ENCODE assay signal across 11 mouse cellular contexts in genomic region chr7:25273259-25274241, GRCm38 (mm10). TPM values are rescaled to one million over a fixed set of nuclear protein-coding genes. Genes with fewer than 3 reads are reported as not detected.
DNase-seq lines count a peak whose midpoint lies in the region; ATAC-seq and TF ChIP-seq lines count a peak whose summit lies in the region.
"Had no signal": no experiment of that assay in that cellular context is flagged by ENCODE, and none has a peak within 500 bp of the region (broad histone marks: within the 10 kb centered on the region; RNA-seq: fewer than 3 reads in every experiment).

No protein-coding gene starts in this region.

- 92% methylated on average over 22 of the region's 22 CpGs for WGBS in midbrain, embryonic 13.5 days
- 93% methylated on average over 22 of the region's 22 CpGs for WGBS in midbrain, postnatal 0 days
- WGBS in heart, embryonic 14.5 days, result 82% methylated on average over 22 of the region's 22 CpGs

- DNase-seq in cerebellum, adult 9-10 months, result peak; percentile 57
- DNase-seq in cerebellum, postnatal 36 days, result no peak
- DNase-seq in midbrain, postnatal 0 days (ENCODE audit: low spot score), result no peak
- DNase-seq in left cerebral cortex, adult 18-20 months (ENCODE audit: low spot score in 2 of 2), result no peak
- no peak for DNase-seq in retina, embryonic 14.5 days (ENCODE audit: low spot score)
- DNase-seq: kidney, adult 9 months had no signal

- H3K36me3 ChIP-seq in midbrain, embryonic 13.5 days, result peaks cover 43% of the 10 kb centered on the region
- H3K36me3 ChIP-seq in midbrain, postnatal 0 days (ENCODE audit: insufficient read depth, low read length), result peaks cover 45% of the 10 kb centered on the region
- H3K36me3 ChIP-seq in heart, embryonic 14.5 days (ENCODE audit: control insufficient read depth, insufficient read depth, low read length), result peaks cover 40% of the 10 kb centered on the region

- H3K27me3 ChIP-seq in midbrain, embryonic 13.5 days, result no peaks in the 10 kb centered on the region
- H3K27me3 ChIP-seq in midbrain, postnatal 0 days (ENCODE audit: insufficient read depth, low read length), result no peaks in the 10 kb centered on the region
- no peaks in the 10 kb centered on the region for H3K27me3 ChIP-seq in heart, embryonic 14.5 days (ENCODE audit: control insufficient read depth, insufficient read depth, low read length)

- no peak overlapping the region for H3K4me2 ChIP-seq in midbrain, embryonic 13.5 days (replicated peaks)
- no peak overlapping the region for H3K4me2 ChIP-seq in midbrain, postnatal 0 days (ENCODE audit: low read depth, low read length, poor library complexity, severe bottlenecking)
- H3K4me2 ChIP-seq in heart, embryonic 14.5 days (ENCODE audit: low read length), result no peak overlapping the region

- no peak overlapping the region for H3K4me3 ChIP-seq in midbrain, embryonic 13.5 days (replicated peaks)
- H3K4me3 ChIP-seq in midbrain, postnatal 0 days (ENCODE audit: low read depth, low read length), result no peak overlapping the region
- no peak overlapping the region for H3K4me3 ChIP-seq in heart, embryonic 14.5 days (ENCODE audit: control insufficient read depth in 1 of 2, insufficient read depth in 1 of 2, low read depth in 1 of 2, low read length in 2 of 2)

- no peak overlapping the region for H3K27ac ChIP-seq in midbrain, embryonic 13.5 days
- no peak overlapping the region for H3K27ac ChIP-seq in midbrain, postnatal 0 days (ENCODE audit: low read depth, low read length)
- no peak overlapping the region for H3K27ac ChIP-seq in heart, embryonic 14.5 days (replicated peaks in 1 of 2; ENCODE audit: control insufficient read depth in 1 of 2, insufficient read depth in 1 of 2, low read depth in 2 of 2, low read length in 2 of 2)

- H3K9ac ChIP-seq in midbrain, embryonic 13.5 days (replicated peaks), result peak overlapping the region; percentile 44
- no peak overlapping the region for H3K9ac ChIP-seq in midbrain, postnatal 0 days (replicated peaks; ENCODE audit: low read length, poor library complexity, severe bottlenecking)
- peak overlapping the region; percentile 48 for H3K9ac ChIP-seq in heart, embryonic 14.5 days (ENCODE audit: low read length)

- no peak for TF ChIP-seq CTCF in midbrain, postnatal 0 days (IDR thresholded peaks at IDR 0.05)

- peaks cover 71% of the 10 kb centered on the region for H3K4me1 ChIP-seq in midbrain, embryonic 13.5 days (replicated peaks)
- H3K4me1 ChIP-seq in midbrain, postnatal 0 days (ENCODE audit: insufficient read depth, low read length), result peaks cover 13% of the 10 kb centered on the region; the same call in 1 of the 2 replicates
- H3K4me1 ChIP-seq in heart, embryonic 14.5 days (ENCODE audit: control insufficient read depth in 2 of 2, insufficient read depth in 2 of 2, low read length in 2 of 2), result peaks cover 33 to 55% of the 10 kb centered on the region in 2 experiments

- H3K9me3 ChIP-seq in midbrain, embryonic 13.5 days, result no peaks in the 10 kb centered on the region
- H3K9me3 ChIP-seq in midbrain, postnatal 0 days (ENCODE audit: low read length), result no peaks in the 10 kb centered on the region
- H3K9me3 ChIP-seq in heart, embryonic 14.5 days (ENCODE audit: control insufficient read depth, low read length), result no peaks in the 10 kb centered on the region

- ATAC-seq in midbrain, embryonic 13.5 days, result no peak
- ATAC-seq in midbrain, postnatal 0 days (ENCODE audit: low FRiP score), result no peak
- ATAC-seq in heart, embryonic 14.5 days (ENCODE audit: insufficient number of reproducible peaks, insufficient read depth, low FRiP score, low read depth), result no peak
- ATAC-seq in megakaryocyte progenitor cell, adult 5-6 weeks (replicated peaks; ENCODE audit: poor library complexity), result peak; percentile 49
- ATAC-seq: lung, postnatal 0 days had no signal

RNA-seq across cellular contexts. Expression of gene Cic, which starts 6.0 kb away (rescaled TPM):
- polyA plus RNA-seq in midbrain, embryonic 13.5 days (2015; fragmentation: Nextera tagmentation; extraction: Ambion mirVana), result 37.6 and 44.2 TPM in 2 replicates
- total RNA-seq in midbrain, postnatal 0 days (2014; rRNA removed), result 145 and 146 TPM in 2 replicates
- 26.8 and 31.9 TPM in 2 replicates for polyA plus RNA-seq in midbrain, postnatal 0 days (2015; fragmentation: Nextera tagmentation; extraction: Ambion mirVana)
- 25.4 and 28.4 TPM in 2 replicates for polyA plus RNA-seq in heart, embryonic 14.5 days (2014; fragmentation: Nextera tagmentation; extraction: Ambion mirVana)
- 67.4 and 67.8 TPM in 2 replicates for total RNA-seq in megakaryocyte progenitor cell, adult 5-6 weeks (2015)
- total RNA-seq in megakaryocyte progenitor cell, adult 5-6 weeks (2017), result 19.0 and 24.4 TPM in 2 replicates
- 100 to 1,000 TPM; 212 to 225 TPM for total RNA-seq in left cerebral cortex, adult 18-20 months (2021)

RNA-seq across cellular contexts. Expression of gene Erf, which starts 23.0 kb away (rescaled TPM):
- polyA plus RNA-seq in midbrain, embryonic 13.5 days (2015; fragmentation: Nextera tagmentation; extraction: Ambion mirVana), result 4.4 and 5.7 TPM in 2 replicates
- 15.8 TPM in 2 replicates for total RNA-seq in midbrain, postnatal 0 days (2014; rRNA removed)
- polyA plus RNA-seq in midbrain, postnatal 0 days (2015; fragmentation: Nextera tagmentation; extraction: Ambion mirVana), result 2.2 and 3.0 TPM in 2 replicates
- 14.4 and 17.4 TPM in 2 replicates for polyA plus RNA-seq in heart, embryonic 14.5 days (2014; fragmentation: Nextera tagmentation; extraction: Ambion mirVana)
- total RNA-seq in megakaryocyte progenitor cell, adult 5-6 weeks (2015), result 5.2 and 5.6 TPM in 2 replicates
- total RNA-seq in megakaryocyte progenitor cell, adult 5-6 weeks (2017), result 6.6 and 6.9 TPM in 2 replicates
- 10 to 100 TPM; 60.8 to 65.2 TPM for total RNA-seq in left cerebral cortex, adult 18-20 months (2021)

RNA-seq across cellular contexts. Expression of gene Pafah1b3, which starts 24.2 kb away (rescaled TPM):
- polyA plus RNA-seq in midbrain, embryonic 13.5 days (2015; fragmentation: Nextera tagmentation; extraction: Ambion mirVana), result 665 and 668 TPM in 2 replicates
- 595 and 661 TPM in 2 replicates for total RNA-seq in midbrain, postnatal 0 days (2014; rRNA removed)
- polyA plus RNA-seq in midbrain, postnatal 0 days (2015; fragmentation: Nextera tagmentation; extraction: Ambion mirVana), result 604 and 629 TPM in 2 replicates
- 130 and 142 TPM in 2 replicates for polyA plus RNA-seq in heart, embryonic 14.5 days (2014; fragmentation: Nextera tagmentation; extraction: Ambion mirVana)
- 10.9 and 20.0 TPM in 2 replicates for total RNA-seq in megakaryocyte progenitor cell, adult 5-6 weeks (2015)
- total RNA-seq in megakaryocyte progenitor cell, adult 5-6 weeks (2017), result 14.7 and 15.0 TPM in 2 replicates
- 10 to 100 TPM; 35.7 to 36.9 TPM for total RNA-seq in left cerebral cortex, adult 18-20 months (2021)

RNA-seq across cellular contexts. Expression of gene Prr19, which starts 27.7 kb away (rescaled TPM):
- 2.1 and 3.1 TPM in 2 replicates for polyA plus RNA-seq in midbrain, embryonic 13.5 days (2015; fragmentation: Nextera tagmentation; extraction: Ambion mirVana)
- total RNA-seq in midbrain, postnatal 0 days (2014; rRNA removed), result 2.0 and 2.5 TPM in 2 replicates
- 5.7 and 7.0 TPM in 2 replicates for polyA plus RNA-seq in midbrain, postnatal 0 days (2015; fragmentation: Nextera tagmentation; extraction: Ambion mirVana)
- 0.16 TPM in 1 of 2 replicates, not detected in the other for polyA plus RNA-seq in heart, embryonic 14.5 days (2014; fragmentation: Nextera tagmentation; extraction: Ambion mirVana)
- total RNA-seq in megakaryocyte progenitor cell, adult 5-6 weeks (2015), result not detected in 2 replicates
- total RNA-seq in megakaryocyte progenitor cell, adult 5-6 weeks (2017), result not detected in 2 replicates
- not detected for total RNA-seq in left cerebral cortex, adult 18-20 months (2021)
- polyA plus RNA-seq: lung, postnatal 0 days; small intestine, adult 2 months had no signal

RNA-seq across cellular contexts. Expression of gene Tmem145, which starts 32.4 kb away (rescaled TPM):
- polyA plus RNA-seq in midbrain, embryonic 13.5 days (2015; fragmentation: Nextera tagmentation; extraction: Ambion mirVana), result 41.1 and 47.1 TPM in 2 replicates
- total RNA-seq in midbrain, postnatal 0 days (2014; rRNA removed), result 105 and 106 TPM in 2 replicates
- polyA plus RNA-seq in midbrain, postnatal 0 days (2015; fragmentation: Nextera tagmentation; extraction: Ambion mirVana), result 131 and 143 TPM in 2 replicates
- 0.30 TPM in 1 of 2 replicates, not detected in the other for polyA plus RNA-seq in heart, embryonic 14.5 days (2014; fragmentation: Nextera tagmentation; extraction: Ambion mirVana)
- not detected in 2 replicates for total RNA-seq in megakaryocyte progenitor cell, adult 5-6 weeks (2015)
- total RNA-seq in megakaryocyte progenitor cell, adult 5-6 weeks (2017), result not detected in 2 replicates
- total RNA-seq in left cerebral cortex, adult 18-20 months (2021), result 10 to 100 TPM; 45.4 to 46.6 TPM
- polyA plus RNA-seq: lung, postnatal 0 days had no signal

Comparison
In these comparisons a context has a peak if more than half of its experiments do, and no peak if none do; other contexts are left out.
1. RNA of gene Pafah1b3, which starts 24.2 kb away (total RNA-seq): 595 to 661 TPM in midbrain, postnatal 0 days; 35.7 to 36.9 TPM in left cerebral cortex, adult 18-20 months and 10.9 to 20.0 TPM in megakaryocyte progenitor cell, adult 5-6 weeks; every median in the first group is over 10 times any median in the second.